ENCODE assay signal across 27 mouse cellular contexts in genomic region chr5:91724881-91725280, GRCm38 (mm10).
"Had no signal": no experiment of that assay in that cellular context is flagged by ENCODE, and none has a peak within 500 bp of the region (broad histone marks: within the 10 kb centered on the region; RNA-seq: fewer than 3 reads in every experiment).

No protein-coding gene starts in this region.

- DNase-seq: cerebellum, adult 9-10 months; cerebellum, adult 9-11 months; cerebellum, postnatal 10 days; cerebellum, postnatal 14 days; cerebellum, postnatal 25 days; cerebellum, postnatal 36 days; forebrain, postnatal 0 days; gastrocnemius, adult 2 months; gastrocnemius, postnatal 10 days; gastrocnemius, postnatal 14 days; gastrocnemius, postnatal 25 days; gastrocnemius, postnatal 36 days; heart, adult 18-20 months; heart, adult 2 months had no signal

- H3K36me3 ChIP-seq: embryonic facial prominence, embryonic 10.5 days; embryonic facial prominence, embryonic 12.5 days; embryonic facial prominence, embryonic 13.5 days; embryonic facial prominence, embryonic 15.5 days; forebrain, embryonic 10.5 days; forebrain, embryonic 12.5 days; forebrain, embryonic 15.5 days; heart, embryonic 12.5 days had no signal

- H3K9me3 ChIP-seq: embryonic facial prominence, embryonic 10.5 days; embryonic facial prominence, embryonic 12.5 days; embryonic facial prominence, embryonic 13.5 days; embryonic facial prominence, embryonic 15.5 days; forebrain, embryonic 10.5 days; forebrain, embryonic 12.5 days; forebrain, embryonic 13.5 days; forebrain, embryonic 15.5 days; heart, embryonic 12.5 days had no signal

- ATAC-seq: forebrain, embryonic 13.5 days; forebrain, embryonic 14.5 days; forebrain, embryonic 15.5 days; forebrain, embryonic 16.5 days; forebrain, postnatal 0 days had no signal

- H3K27me3 ChIP-seq: embryonic facial prominence, embryonic 12.5 days; embryonic facial prominence, embryonic 13.5 days; embryonic facial prominence, embryonic 15.5 days; forebrain, embryonic 12.5 days; forebrain, embryonic 13.5 days; forebrain, embryonic 15.5 days; heart, embryonic 12.5 days had no signal

- H3K9ac ChIP-seq: embryonic facial prominence, embryonic 12.5 days; embryonic facial prominence, embryonic 13.5 days; embryonic facial prominence, embryonic 15.5 days; forebrain, embryonic 12.5 days; forebrain, embryonic 13.5 days; forebrain, embryonic 15.5 days; forebrain, postnatal 0 days; heart, embryonic 12.5 days had no signal

- H3K4me1 ChIP-seq: forebrain, embryonic 13.5 days had no signal

- H3K4me2 ChIP-seq: embryonic facial prominence, embryonic 12.5 days; embryonic facial prominence, embryonic 13.5 days; embryonic facial prominence, embryonic 15.5 days; forebrain, embryonic 12.5 days; forebrain, embryonic 13.5 days; forebrain, embryonic 15.5 days; heart, embryonic 11.5 days; heart, embryonic 12.5 days had no signal

- H3K27ac ChIP-seq: embryonic facial prominence, embryonic 12.5 days; embryonic facial prominence, embryonic 13.5 days; embryonic facial prominence, embryonic 15.5 days; forebrain, embryonic 10.5 days; forebrain, embryonic 12.5 days; forebrain, embryonic 13.5 days; forebrain, embryonic 15.5 days; gastrocnemius, adult 2 months; heart, adult 2 months had no signal

- H3K4me3 ChIP-seq: embryonic facial prominence, embryonic 10.5 days; embryonic facial prominence, embryonic 12.5 days; embryonic facial prominence, embryonic 13.5 days; embryonic facial prominence, embryonic 15.5 days; erythroblast, embryonic 14.5 days; forebrain, embryonic 10.5 days; forebrain, embryonic 12.5 days; forebrain, embryonic 13.5 days; forebrain, embryonic 15.5 days; gastrocnemius, adult 2 months; heart, adult 2 months; heart, embryonic 12.5 days had no signal
